Mouse (Mus musculus) left cerebral cortex, postnatal 14 days (tissue): ENCODE measurements around the gene Rhbdf2. TPM values are rescaled to one million over a fixed set of nuclear protein-coding genes. Genes with fewer than 3 reads are reported as not detected.

Experiments used
- DNase-seq, 2 experiments: peaks; one replicate each; pipeline ENCODE4 v3.0.0; 2021 to 2022; ENCODE audit warnings: low spot score in 2 of 2, mixed read lengths in 1 of 2
- intact Hi-C: fragments of 180-260 bp; cut with DNase I; formaldehyde crosslinking; loops from one replicate; pipeline ENCODE4 v1.15.1; 2025
- total RNA-seq, 2 experiments: library from RNA; stranded (reverse); gene quantifications; 2 replicates each; pipeline ENCODE4 v1.2.3; 2021

Gene Rhbdf2
- total RNA-seq, 2 experiments from 2014 or later: 1.5 to 1.9 TPM

DNA sequence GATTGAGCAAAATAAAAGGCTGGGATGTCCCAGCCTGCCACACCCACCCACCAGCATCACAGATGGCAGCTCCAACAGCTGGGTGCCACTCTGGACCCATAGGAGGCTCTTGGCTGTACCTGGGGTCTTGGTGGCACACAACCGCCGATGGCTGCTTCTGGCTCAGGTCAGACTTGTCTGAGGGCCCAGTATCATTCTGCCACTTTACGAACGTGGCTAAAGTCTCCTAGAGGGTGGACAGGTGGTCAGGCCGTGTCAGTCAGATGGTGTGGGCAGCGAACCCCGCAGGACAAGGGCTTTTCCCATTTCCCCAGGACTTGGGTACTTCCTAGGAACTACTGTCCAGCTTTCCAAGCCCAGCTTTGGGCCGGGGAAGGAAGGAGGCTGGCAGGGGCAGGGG lies 25.7 kb downstream of the Rhbdf2 start:
- intact Hi-C loops: no loop called here
- DNase-seq: no peak

DNA sequence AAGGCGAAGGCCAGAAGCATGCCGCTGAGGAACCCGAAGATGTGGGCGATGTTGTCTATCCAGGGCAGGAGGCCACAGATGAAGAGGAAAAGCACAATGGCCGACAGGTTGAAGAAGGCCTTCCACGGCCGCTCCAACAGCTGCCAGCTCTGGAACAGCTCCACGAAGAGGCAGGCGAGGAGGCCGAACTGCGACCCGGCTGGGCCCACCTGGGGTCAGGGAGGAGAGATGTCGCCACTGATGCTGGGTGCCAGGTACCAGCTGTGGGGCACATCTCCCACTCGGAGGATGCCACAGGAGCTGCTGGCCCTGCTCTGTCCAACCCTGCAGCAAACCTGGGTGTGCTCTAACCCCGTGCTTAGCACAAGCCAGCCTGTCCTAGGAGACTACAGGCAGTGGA lies 27.6 kb downstream of the Rhbdf2 start:
- DNase-seq: no peak
- intact Hi-C loops: no loop called here

DNA sequence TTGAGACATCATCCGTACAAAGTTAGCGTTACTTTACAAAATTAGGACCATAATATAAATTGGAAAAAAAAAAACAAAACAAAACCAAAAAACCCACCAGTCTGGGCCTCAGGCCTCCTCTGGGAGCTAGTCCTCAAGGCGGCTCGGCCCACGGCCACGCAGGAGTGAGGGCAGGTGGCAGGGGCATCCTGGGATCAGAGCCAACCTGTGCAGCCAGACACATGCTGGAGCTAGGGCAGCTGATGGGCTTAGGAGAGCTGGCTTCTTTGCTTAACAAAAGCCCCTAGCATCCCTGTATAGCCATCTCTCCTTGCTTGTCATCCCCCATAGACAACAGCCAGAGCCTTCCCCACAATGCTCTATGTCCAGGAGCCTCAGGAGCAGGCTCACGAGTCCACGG lies 28.6 kb downstream of the Rhbdf2 start:
- DNase-seq: no peak
- intact Hi-C loops: no loop called here

DNA sequence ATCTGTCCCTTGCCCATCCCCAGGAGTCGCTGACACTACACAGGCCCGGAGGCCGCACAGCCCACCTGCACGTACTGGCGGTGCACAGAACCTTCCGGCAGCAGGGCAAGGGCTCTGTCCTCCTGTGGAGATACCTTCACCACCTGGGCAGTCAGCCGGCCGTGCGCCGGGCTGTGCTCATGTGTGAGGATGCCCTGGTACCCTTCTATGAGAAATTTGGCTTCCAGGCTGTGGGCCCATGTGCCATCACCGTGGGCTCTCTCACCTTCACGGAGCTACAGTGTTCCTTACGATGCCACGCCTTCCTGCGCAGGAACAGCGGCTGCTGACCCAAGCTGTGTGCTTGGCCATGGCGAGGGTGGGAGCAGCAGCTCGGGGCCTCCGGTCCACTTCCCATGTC lies 30.1 kb downstream of the Rhbdf2 start:
- intact Hi-C loops: no loop called here
- DNase-seq: no peak

DNA sequence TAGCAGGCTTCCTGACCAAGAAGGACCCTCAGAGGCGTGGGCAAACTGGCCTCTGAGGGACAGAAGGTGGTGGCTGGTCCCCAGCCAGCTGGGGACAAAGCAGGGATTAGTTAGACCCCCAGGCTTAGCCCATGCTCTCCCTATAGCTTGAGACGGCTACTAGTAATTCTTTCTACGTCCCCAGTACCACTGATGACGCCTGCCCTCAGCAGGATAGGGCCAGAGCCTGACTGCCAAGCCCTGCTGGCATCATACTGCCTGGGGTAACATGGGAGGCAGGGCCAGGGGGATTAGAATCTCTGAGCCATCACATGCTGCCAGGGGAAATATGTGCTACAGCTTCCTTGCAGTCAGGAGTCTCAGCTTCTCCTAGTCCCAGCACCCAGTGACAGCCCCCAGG lies 33.5 kb downstream of the Rhbdf2 start:
- intact Hi-C loops: no loop called here
- DNase-seq: no peak

DNA sequence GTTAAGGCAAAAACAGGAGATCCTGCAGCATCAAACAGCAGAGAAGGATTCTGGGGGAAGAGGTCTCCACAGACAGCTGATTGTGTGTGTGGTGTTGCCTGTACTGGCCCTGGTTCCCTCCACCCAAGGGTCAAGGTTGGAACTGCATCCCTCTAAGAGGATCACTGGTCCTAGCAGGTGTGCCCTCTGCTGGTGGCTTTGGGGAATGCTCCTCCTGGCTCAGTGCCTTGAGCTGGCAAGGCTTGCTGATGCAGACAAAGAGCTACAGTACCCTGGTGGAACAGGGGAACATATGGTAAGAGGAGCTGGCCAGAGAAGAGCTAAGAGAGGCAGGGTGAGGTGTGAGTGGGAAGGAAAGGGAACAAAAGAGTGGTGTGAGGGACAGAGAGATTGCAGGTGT lies 34.4 kb downstream of the Rhbdf2 start:
- peak; percentile 96 to 98 for DNase-seq
- intact Hi-C loops: no loop called here

DNA sequence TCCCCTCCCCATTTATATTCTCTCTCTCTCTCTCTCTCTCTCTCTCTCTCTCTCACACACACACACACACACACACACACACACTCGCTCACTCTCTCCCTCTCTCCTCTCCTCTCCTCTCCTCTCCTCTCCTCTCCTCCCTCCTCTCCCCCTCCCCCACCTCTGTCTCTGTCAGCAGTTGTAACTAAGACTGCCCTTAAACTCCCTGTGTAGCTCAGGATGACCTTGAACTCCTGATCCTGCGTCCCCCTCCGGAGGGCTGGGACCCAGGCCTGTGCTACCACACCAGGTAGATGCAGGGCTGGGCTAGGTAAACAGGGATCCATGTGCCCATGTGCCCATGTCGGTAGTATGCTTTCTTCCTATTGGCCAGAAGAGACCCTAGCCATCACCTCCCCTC lies 35.2 kb downstream of the Rhbdf2 start:
- DNase-seq: no peak
- intact Hi-C loops: no loop called here

DNA sequence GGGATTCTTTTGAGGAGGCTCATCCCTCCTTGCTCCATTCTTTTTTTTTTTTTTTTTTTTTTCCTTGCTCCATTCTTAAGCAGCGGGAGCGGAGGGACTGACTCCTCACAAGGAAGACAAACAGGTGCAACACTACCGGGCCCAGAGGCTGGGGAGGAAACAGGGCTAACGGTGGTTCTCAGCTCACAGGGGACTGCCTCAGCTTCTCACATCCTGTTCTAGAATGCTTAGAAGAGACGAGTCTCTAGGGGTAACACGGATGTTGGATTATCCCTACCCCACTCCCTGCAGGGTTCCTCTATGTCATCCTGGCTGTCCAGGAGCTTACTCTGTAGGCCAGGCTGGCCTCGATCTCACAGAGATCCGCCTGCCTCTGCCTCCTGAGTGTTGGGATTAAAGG lies 37.2 kb downstream of the Rhbdf2 start:
- intact Hi-C loops: no loop called here
- DNase-seq: no peak

DNA sequence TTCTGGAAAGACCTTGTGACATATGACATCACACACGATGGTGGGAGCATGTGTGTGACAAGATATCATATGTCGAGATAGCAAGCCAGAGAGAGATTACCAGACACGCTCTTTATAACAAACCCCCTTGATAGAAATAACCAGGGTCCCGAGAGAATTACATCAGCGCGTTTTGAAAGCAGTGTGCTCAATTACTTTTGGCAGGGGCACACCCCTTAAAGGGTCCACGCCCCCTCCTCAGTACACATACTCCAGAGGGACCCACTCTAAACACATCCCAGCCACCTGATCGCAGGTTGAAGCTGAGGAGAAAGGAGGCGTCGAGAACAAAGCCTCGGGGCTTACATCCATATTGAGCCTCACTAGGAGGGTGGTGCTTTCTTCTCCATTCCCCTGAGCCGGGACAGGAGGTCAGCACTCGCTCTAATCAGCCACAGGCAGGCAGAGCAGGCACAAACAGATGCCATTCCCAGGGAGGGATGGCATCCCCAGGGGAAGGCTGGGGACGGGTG lies 37.7 kb downstream of the Rhbdf2 start:
- no peak for DNase-seq
- intact Hi-C loops: no loop called here

DNA sequence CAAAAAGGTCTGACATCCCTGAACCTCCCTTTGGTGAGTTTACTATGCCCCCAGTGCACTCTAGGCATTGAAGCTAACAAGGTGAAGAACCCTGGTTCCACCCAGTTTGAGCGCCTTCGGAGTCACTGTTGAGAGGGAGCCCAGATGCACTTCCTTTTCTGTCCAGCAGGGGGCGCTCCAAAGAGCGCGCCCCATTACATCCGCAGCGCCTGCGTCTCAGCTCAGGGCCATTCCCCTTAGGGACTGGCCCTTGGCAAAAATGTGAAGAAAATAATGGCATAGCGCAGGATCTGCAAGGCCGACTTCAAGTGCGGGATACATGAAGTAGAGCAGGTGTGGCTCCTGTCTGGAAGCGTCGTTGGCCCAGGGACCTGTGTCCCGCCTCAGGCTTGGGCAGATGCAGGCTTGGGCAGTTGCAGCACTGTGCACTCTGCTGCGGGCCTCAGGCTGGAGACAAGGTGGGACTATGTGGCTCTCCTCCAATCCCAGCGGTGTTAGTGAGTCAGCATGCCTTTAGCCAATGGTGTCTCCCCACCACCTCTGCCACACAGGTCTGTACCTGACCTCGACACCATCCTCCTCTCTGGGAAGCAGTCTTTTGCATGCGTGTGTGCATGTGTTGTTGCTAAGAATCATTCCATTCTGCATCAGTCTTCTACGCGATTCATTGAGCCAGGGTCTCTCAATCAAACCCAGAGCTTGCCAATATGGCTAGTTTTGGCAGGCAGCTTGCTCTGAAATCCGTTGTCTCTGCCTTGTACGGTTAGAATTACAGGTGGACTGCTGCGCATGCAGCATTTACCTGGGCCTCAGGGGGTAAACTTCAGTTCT lies 39.8 kb downstream of the Rhbdf2 start:
- intact Hi-C loops: loop anchor here (2.0 kb wide), 1 partner anchor 42 kb away; no protein-coding TSS in a partner anchor

DNA sequence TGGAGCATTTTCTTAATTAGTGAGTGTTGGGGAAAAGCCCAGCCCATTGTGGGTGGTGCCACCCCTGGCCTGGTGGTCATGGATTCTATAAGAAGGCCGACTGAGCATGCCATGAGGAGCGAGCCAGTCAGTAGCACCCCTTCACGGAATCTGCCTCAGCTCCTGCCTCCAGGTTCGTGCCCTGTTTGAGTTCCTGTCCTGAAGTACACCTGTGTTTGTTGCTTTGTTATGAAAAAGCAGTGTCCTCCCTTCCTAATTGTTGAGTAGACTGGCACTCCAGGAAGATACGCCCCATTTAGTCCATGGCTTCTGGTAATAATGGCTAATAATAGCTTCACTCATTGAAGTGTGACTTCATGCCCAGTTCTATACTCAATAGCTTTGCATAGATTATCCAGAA lies 40.5 kb downstream of the Rhbdf2 start, which contains the start of gene Aanat:
TSS of gene Aanat (plus strand) at position 123 of the 400 bp plus-strand sequence.
- intact Hi-C loops: loop anchor here (2.0 kb wide), 1 partner anchor 42 kb away; no protein-coding TSS in a partner anchor
- DNase-seq: no peak

More for the DNA sequence above, 39.8 kb downstream of the Rhbdf2 start:
- DNase-seq: peak; percentile 73 to 74

DNA sequence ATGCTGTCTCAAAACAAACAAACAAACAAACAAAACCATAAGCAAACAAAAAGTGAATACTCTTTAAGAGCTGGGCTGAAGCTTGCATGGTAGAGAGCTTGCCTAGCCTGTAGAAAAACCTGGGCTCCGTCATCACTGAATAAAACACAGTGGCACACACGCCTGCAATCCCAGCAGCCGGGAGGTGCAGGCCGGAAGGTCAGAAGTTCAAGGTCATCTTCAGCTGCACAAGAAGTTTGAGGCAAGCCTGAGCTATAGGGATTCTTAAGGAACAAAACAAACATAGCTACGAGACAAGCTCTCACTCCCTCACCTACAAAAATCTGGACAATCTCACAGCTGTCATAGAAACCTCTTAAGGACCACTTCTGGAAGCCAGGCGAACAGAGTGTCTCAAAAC lies 41.1 kb downstream of the Rhbdf2 start:
- intact Hi-C loops: loop anchor here (2.0 kb wide), 1 partner anchor 43 kb away; no protein-coding TSS in a partner anchor
- no peak for DNase-seq

DNA sequence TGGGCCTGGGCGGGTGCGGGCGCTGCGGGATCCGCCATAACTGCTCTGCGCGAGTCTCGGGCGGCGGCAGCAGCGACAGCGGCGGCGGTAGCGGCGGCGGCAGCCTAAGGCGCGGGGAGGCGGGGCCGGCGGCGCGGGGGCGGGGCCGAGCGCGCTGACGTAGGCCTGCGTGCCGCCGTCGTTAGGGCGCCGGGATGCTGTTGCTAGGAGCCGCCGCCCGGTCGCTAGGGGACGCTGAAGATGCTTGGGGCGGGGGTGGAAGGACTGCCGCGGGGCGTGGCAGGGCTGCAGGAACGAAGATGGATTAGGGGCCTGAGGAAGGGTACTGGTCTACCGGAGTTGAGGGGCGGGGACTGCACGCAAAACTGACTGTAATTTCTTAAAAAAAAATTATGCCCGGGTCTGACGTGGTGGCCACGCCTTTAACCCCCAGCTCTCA lies 45.4 kb downstream of the Rhbdf2 start, which contains the start of gene Ube2o:
TSS of gene Ube2o (minus strand) at position 72 of the 439 bp plus-strand sequence.
- intact Hi-C loops: no loop called here
- peak; percentile 85 to 90 for DNase-seq

DNA sequence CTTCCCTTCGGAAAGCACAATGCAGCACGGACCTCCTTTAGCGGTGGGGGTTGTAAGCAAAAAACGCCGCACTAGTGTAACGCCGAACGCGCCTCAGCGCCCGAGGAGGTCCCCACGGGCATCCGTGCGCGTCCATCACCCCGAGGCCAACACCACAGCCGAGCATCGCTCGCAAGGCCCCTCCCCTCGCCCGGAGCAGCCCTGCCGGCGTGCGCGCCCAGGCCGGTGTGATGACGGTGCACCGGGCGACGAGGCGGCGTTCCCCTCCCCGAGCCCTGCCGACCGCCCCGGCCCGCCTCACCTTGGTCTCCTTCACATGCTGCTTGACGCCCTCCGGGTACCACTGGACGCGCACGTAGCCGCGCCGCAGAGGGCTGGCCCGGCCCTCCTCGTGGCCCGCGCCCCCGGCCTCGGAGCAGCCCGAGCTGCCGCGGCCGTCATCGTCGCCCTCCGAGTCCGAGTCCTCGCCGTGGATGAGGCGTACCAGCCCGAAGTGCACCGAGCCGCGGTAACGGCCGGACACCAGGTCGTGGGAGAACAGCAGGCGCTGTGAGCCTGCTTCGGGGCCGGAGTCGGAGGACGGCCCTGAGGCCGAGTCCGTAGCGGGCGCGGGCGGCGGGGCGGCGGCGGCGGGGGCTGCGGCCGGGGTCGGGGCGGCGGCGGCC lies 46.0 kb downstream of the Rhbdf2 start:
- intact Hi-C loops: no loop called here

DNA sequence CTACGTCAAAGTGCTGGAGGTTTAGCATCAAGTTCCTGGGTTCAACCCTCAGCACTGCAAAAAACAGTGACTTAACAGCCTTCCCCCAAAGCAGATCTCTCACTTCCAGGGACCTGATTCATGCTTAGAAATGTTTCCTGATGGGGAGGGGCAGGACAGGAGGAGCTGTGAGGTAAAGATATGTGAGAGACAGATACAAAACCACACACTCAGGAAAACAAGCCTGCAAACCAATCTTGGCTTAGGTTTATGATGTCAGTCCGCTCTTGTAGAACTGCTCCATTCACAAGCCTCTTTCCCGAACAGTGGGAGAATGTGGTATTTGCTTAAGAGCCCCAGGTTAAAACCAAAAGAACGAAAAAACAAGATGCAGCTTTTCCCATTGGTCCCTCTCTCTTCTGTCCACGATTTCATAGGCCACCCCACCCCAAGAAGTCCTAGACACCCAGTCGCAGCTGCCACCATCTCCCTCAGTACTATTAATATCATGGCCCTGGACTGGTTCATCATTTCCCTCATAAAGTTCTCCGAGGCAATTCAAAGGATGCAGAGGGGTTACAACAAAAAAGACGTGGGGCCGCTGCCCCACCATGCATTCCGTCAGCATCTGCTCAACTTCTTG lies 46.7 kb downstream of the Rhbdf2 start:
- DNase-seq: peak in 1 of 2 experiments; percentile 35
- intact Hi-C loops: no loop called here

More for the DNA sequence above, 46.0 kb downstream of the Rhbdf2 start:
- peak in 1 of 2 experiments; percentile 43 for DNase-seq

DNA sequence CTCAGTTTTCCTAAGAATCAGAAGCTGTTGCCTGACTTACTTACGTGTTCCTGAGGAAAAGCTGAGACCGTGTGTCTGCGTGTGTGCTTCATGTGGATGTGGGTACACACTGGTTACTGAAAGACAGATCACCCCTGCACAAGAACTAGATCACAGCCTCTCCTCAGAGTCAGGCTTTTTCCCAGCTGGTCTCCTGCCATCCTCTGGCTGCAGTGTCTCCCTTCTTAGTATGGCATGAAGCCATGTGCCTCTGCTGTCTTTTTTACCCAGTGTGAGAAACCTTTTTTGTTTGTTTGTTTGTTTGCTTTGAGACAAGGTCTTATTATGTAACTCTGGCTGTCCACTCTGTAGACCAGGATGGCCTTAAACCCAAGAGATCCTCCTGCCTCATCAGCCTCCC lies 47.5 kb downstream of the Rhbdf2 start:
- intact Hi-C loops: no loop called here
- no peak for DNase-seq

DNA sequence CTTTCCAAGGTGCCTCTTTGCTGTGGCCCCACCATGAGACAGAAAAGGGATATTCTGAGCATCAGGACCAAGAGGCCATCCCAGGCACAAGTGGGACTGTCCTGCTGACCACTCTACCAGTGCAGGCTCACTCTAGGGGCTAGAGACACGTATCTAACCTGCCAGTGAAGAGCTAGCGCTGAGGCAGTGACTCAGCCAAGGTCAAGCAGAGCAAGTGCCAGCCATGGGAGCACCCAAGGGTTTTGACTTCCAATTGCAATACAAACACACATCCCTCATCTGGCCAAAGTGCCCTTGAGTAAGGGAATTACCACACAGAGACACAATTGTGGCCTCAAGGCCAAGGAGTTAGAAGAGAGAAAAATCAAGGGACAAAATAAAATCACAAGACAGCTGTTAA lies 51.4 kb downstream of the Rhbdf2 start:
- DNase-seq: no peak
- intact Hi-C loops: no loop called here

DNA sequence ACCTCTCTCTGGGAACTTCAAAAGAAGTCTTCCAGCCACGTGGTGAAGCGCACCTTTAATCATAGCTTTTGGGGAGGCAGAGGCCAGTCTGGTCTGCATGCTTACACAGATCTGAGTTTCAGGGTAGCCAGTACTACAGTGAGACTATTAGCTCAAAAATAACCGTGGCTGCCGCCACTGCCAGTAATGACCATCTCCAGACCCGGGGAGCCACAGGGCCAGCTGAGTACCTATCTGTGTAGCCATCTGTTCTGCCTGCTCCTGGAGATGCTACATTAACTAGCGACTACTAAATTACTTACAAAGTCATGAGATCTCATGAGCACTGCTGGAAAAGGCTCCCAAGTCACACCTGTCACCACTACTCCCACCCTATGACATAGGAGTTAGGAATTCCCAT lies 51.8 kb downstream of the Rhbdf2 start:
- DNase-seq: no peak
- intact Hi-C loops: no loop called here

DNA sequence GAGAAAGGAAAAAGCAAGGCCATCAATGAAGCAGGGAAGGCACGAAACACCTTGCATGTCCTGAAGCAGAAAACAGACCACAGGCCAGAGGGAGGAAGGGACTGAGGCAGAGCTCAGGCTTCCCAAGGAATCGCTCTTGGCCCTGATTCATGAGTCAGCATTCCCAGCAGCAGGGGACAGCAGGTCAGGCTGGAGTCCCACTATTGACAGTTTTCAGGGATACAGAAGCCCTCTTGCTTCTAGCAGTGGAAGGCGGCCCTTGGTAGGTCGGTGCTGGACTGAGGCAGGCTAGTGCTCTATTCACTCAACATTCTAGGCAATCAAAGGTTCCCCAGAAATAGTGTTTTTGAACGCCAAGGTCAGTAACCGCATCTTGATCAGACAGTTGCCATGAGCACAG lies 52.3 kb downstream of the Rhbdf2 start:
- intact Hi-C loops: no loop called here
- no peak for DNase-seq
